Mouse (Mus musculus) CD8-positive naive resting alpha-beta T cell, adult 2 months (primary cell): Measurements from ENCODE around the gene Calm1.
"Not testable (repeated sequence)": the region's sequence is repeated elsewhere in the genome, so short reads cannot be mapped to it uniquely, and the experiment has no call there.

Source experiments
- DNase-seq, 2 experiments: peaks; one replicate each; pipeline ENCODE4 v3.0.0; 2022; ENCODE audit warnings: low read depth in 2 of 2, low spot score in 2 of 2

Gene Calm1

DNA sequence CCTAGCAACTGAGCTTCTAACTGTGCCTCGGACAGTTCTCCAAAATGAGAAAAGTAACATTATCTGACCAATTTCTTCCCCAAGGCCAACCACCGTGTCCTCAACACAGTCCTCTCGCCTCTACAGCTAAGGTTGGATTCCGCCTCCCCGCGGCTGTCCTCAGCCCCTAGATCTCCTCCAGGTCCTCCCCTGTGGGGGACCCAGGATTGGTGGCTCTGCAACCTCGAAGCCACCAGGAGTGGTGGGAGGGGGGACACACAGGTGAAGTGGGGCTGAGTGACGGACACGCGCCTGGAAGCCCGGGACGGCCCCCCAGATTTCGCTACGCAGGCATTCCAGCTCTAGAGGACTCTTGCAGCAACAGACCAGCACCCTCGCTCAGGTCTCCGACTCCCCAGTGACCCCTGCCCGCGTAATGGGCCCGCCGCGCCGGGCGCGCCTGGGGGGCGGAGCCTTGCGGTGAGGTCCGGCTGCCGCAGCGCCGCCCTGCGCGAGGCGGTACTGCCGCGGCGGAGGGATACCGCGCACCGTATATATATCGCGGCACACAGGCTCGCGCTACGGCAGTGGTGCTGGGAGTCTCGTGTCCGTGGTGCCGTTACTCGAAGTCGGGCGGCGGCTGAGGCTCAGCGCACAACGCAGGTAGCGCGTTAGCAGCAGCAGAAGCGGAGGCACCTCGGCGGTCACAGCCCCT, at the start of gene Calm1:
Gene Calm1 (plus strand): TSS at position 469 of the 694 bp plus-strand sequence.
- peak; percentile 88 to 90 for DNase-seq

- DNase-seq, result no peak
Observed at GRCm38 (mm10) chr12:100152466-100152865, 46.8 kb upstream of the Calm1 start.

DNA sequence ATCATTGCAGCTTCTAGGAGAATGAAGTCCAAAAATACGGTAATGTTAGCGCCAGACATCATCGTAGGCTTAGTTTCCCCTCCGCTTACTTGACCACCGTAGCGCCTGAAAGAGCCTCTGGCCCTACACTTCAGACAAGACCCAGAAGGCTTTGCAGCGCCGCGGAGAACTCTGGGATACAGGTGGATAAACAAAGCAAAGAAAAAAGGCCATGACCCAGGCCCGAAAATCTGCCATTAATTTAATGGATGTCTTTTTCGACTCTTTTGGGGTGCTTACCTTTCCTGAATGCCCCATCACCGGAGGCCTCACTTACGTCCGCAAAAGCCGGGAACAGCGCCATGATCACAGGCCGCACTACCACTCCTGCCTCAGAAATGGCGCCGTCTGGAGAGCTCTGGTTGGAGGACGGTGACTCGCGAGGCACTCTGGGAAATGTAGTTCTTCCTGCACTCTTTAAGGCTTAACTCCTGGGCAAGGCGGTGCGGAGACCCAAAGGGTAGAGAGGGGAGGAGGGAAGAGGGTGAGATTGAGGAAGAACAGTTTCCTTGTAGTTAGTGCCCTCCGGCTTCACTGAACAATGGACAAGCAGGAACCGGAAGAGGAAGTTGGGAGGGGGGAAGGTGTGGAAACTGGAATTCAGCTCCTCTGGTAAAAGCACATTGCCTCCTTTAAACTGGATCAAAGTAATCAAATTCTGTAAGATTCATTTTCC, 39.8 kb upstream of the Calm1 start, which contains the start of gene Nrde2:
Gene Nrde2 (minus strand): TSS at position 393 of the 715 bp plus-strand sequence.
- DNase-seq, result peak; percentile 82 to 84

DNA sequence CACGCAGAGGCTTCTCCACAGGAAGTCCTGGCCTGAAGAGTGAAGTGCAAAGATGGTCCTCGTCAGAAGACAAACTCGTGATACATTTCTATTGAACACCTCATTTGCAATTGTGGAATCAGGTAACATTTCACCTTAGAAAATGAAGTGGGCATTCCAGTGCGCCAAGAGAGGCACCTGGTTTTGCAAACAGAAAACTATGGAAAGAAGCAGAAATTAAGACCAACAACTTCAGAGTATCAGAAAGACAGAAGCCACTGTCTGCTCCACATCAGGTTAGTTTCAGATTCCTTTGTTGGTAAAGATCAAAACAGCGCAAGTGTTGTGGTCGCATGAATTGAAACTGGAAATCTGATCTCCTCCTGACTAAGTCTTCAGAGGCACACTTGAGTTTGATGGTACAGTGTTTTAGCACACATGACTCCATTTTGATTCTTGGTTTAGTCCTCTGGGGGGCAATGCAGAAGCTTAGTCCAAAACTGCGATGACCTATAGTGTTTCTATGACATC, 34.2 kb upstream of the Calm1 start:
- DNase-seq, result peak; percentile 25 to 28

DNA sequence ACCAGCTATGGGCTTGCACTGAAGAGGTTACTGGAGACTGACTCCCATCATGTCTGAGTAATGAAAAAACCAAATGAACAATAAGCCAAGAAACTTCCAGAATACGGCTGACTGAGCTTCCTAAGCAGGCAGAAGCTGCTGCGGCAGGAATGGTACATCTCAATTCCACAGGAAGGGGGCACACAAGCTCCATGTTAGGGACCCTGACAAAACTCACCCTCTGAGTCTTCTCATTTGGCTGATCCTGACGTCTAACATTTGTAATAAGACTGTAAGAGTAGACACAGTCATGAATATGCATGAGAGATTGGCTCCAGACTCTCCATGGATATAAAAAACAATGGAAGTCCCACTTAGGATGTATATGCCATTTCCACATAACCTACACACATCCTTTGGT, 33.1 kb upstream of the Calm1 start:
- DNase-seq, result peak; percentile 19 to 37

DNA sequence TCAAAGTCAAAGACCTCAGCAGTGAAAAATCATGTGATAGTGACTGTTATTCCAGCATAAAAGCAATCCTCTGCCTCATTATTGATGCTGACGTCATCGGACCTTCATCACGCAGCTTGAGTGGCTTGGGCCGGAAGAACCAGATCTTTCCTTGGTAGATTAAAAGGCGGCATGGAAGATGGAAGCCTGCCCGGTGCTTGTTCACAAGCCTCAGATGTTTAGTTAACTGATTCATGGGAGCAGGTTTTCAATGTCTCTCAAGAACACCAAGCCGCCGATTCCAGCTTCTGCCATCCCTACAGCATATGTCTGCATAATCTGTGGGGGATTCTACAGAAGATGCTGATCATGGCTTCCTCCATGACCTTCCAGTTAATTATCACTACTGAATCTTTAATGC, 32.3 kb upstream of the Calm1 start:
- no peak for DNase-seq

DNA sequence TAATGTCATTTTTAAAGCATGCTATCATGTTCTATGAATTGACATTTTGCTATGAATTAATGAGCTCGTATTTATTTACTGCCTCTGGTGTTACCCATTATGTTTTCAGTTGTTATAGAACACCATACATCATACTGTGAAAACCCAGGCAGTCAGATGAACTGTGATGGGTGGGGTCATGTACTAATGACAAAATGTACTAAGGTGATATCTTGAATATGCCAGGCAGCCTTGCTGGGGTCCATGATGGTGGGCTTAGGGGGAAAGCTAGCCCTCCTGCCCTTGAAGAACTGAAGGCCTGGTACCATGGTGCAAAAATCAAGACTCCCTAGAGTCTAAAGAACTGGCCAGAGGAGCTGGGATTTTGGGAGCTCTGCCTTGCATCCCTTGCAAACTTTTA, 31.7 kb upstream of the Calm1 start:
- no peak for DNase-seq

DNA sequence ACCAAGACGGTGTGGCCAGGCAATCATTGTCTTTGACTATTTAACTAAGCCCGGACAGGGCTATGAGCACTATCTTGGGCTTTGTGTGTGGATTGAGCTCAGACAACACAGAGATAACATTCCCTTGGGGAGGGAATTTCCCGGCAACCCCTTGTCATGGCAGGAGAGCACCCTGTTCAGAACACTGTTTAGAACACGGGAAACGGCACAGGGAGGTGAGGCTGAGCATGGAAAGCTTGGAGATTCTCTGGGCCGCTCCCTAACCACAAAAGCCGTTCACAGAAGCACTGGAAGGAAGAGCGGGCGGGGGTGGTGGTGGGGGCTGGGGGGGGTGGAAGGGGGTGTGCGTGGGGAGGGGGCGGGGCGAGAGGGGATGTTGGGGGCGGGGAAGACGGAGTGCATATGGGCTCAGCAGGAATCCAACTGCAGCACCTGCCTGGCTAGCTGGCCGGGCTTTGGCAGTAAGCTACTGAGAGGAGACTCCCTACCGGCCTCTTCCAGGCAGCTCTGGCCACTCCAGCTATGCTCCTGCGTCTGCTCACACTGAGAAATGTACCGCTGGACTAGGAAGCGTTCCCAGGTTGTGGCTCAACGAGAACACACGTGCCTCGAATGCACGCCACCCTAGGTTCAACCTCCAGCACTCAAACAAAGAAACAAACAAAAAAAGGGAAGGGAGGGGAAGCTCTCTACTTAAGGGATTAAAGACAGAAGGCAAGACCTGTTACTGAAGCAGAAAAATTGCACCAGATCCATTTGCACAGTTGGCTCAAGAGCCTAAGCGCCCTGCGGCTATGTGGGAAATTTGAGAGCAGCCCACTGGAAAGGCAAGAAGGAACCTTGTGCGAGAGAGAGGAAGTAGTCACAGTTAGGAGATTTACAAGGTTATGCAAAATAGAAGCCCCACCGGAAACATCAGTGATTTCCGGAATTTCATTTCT, 31.0 kb upstream of the Calm1 start:
- DNase-seq, result peak in 1 of 2 experiments; percentile 23

GRCm38 (mm10) chr12:100172481-100172880, 26.8 kb upstream of the Calm1 start:
- DNase-seq, result no peak

DNA sequence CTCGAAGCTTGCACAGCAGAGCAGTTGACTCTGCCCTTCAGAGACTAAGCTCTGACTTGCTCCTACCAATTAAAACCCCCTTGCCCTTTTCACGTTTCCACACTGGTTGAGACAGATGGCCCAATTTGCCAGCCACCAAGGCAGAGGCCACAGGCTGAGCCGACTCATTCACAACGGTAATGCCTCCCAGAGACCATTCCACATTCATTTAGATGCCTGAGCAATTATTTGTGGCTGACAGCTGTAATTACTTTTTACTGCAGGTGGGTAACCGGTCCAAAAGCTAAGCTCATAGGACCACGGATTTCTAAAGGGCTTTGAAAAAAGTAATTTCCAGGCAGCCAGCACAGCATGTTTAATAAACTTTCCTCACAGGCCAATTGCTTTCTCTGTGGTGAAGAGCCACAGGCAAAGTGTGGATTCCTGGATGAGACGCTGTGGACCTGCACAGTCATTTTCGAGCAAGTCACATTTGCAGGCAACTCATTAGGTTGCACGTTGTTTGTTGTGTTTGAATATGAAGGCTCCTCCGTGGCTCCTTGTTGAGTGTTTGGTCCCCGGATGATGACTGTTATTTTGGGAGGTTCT, 22.7 kb upstream of the Calm1 start:
- DNase-seq, result no peak

DNA sequence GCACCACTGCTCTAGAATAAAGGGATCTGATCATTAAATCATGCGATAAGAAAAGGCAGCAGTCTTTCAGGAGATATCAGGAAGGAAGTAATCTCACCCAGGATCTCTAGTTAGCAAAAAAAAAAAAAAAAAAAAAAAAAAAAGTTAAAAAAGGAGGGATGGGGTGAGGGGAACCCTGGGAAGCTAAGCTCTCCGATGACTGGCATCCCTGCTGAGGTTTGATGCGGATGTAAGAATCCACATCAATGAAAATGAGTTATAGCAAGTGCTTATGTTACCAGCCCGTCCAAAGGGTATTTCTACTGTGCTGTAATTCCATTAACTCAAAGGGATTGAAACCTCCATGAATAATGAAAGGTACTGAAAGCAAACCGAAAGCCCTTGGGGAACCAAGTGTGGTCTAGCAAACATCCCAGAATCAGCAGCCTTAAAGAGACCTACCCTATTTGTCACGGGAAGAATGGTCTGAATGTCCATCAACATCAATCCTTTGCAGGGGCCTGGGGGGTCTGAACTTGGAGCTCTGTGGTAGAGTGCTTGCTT, 20.3 kb upstream of the Calm1 start:
- DNase-seq, result no peak

- no peak for DNase-seq
Observed at GRCm38 (mm10) chr12:100180802-100181201, 18.4 kb upstream of the Calm1 start.

DNA sequence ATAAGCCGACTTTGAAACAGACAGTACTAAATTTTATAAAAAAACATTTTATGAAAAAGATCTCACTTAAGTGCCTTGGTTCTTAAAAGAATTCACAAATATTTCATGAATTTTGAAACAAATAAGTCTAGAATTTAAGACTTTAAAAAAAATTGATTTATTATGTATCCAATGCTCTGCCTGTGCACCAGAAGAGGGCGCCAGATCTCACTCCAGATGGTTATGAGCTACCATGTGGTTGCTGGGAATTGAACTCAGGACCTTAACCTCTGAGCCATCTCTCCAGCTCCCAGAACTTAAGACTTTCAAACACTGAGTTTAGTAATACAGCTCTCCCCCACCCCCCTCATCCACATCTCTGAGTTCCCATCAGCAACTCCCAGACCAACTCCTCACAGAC, 16.6 kb upstream of the Calm1 start:
- DNase-seq, result no peak

GRCm38 (mm10) chr12:100183970-100184369, 15.3 kb upstream of the Calm1 start:
- no peak for DNase-seq

GRCm38 (mm10) chr12:100184976-100185375, 14.3 kb upstream of the Calm1 start:
- not testable (repeated sequence) for DNase-seq

DNA sequence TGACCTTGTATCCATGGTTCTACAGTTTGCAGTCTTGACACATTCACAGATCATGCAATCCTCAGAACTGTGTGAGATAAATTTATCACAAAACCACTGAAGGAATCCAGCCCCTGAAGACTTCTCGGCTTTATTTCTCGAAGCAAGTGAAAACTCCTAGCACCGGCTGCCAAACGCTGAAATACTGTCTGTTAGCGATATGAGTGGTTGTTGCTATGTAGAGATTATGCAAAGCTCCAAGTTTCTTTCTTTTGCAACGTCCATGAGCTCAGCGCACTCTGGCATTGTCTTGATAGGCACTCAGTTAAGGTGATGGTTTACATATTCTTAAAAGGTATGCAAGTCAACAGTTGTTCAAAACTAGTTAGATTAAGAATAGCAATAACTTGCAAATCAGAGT, 13.3 kb upstream of the Calm1 start:
- DNase-seq, result no peak

GRCm38 (mm10) chr12:100186376-100186775, 12.9 kb upstream of the Calm1 start:
- no peak for DNase-seq

- peak; percentile 97 to 98 for DNase-seq
Observed at GRCm38 (mm10) chr12:100187013-100187755, 12.1 kb upstream of the Calm1 start.

DNA sequence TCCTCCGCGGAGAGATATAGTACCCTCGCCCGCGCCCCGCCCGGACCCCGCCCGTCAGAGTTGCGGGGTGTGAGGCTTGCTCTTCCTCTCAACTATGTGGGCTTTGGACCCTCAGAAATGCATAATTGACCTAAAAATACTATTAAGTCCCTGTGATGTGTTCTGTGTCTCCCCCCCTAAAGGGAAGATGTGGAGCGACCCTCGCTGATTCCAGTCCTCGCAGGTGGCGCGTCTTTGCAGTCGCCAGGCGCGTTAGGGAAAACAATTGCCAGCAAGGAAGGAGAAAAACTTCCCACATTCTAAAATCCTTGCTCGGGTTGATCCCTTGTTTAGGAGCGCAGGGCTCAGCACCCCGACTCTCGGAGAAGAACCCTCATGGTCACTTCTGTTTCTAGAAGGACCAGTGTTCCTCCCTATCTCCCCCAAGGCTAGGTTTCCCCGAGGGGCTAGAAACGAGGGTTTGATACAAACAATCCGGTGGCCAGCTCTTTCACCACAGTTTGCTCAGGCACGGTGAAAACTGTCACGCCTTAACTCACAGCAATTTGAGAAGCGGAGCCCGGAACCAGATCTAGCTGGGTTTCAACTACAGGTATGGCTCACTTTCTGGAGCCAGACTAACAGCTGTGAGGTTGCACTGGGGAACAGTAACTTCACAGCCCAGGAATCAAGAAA, 11.3 kb upstream of the Calm1 start:
- DNase-seq, result peak; percentile 25 to 44
